Mouse (Mus musculus) left cerebral cortex, postnatal 10 days (tissue): ENCODE measurements around the gene Sfxn3. TPM values are rescaled to one million over a fixed set of nuclear protein-coding genes. Genes with fewer than 3 reads are reported as not detected.

Experiments used
- DNase-seq, 2 experiments: peaks; one replicate each; pipeline ENCODE4 v3.0.0; 2021 to 2022; ENCODE audit warnings: low spot score in 2 of 2, mixed read lengths in 1 of 2; ENCODE audit errors: extremely low spot score in 1 of 2
- intact Hi-C: fragments of 180-260 bp; cut with DNase I; formaldehyde crosslinking; loops from one replicate; pipeline ENCODE4 v1.15.1; 2025
- total RNA-seq, 2 experiments: library from RNA; stranded (reverse); gene quantifications; 2 replicates each; pipeline ENCODE4 v1.2.3; 2021

The Sfxn3 gene
- total RNA-seq, 2 experiments from 2014 or later: 116 to 122 TPM

GRCm38 (mm10) chr19:45016341-45017215, 30.7 kb upstream of the Sfxn3 start:
- intact Hi-C loops: loop anchor here (2.0 kb wide), 1 partner anchor 14 kb away; no protein-coding TSS in a partner anchor
- DNase-seq: peak; percentile 62 to 92

GRCm38 (mm10) chr19:45017216-45017771, 30.0 kb upstream of the Sfxn3 start:
- intact Hi-C loops: loop anchor here (2.0 kb wide), 1 partner anchor 14 kb away; no protein-coding TSS in a partner anchor
- DNase-seq: peak; percentile 72 to 92

GRCm38 (mm10) chr19:45017909-45018308, 29.4 kb upstream of the Sfxn3 start:
- DNase-seq: peak; percentile 75 to 94
- intact Hi-C loops: loop anchor here (2.0 kb wide), 1 partner anchor 13 kb away; no protein-coding TSS in a partner anchor

GRCm38 (mm10) chr19:45018351-45018831, 28.9 kb upstream of the Sfxn3 start:
- DNase-seq: peak in 1 of 2 experiments; percentile 55
- intact Hi-C loops: no loop called here

GRCm38 (mm10) chr19:45020348-45020747, 27.0 kb upstream of the Sfxn3 start:
- DNase-seq: no peak
- intact Hi-C loops: no loop called here

- intact Hi-C loops: no loop called here
- DNase-seq: no peak
These were observed 25.9 kb upstream of the Sfxn3 start for GRCm38 (mm10) chr19:45021362-45021761.

GRCm38 (mm10) chr19:45023993-45024392, 23.3 kb upstream of the Sfxn3 start:
- no peak for DNase-seq
- intact Hi-C loops: no loop called here

GRCm38 (mm10) chr19:45024775-45025174, 22.5 kb upstream of the Sfxn3 start:
- DNase-seq: no peak

GRCm38 (mm10) chr19:45025937-45026568, 21.2 kb upstream of the Sfxn3 start:
- intact Hi-C loops: no loop called here
- no peak for DNase-seq

More at GRCm38 (mm10) chr19:45024775-45025174, 22.5 kb upstream of the Sfxn3 start:
- intact Hi-C loops: no loop called here

GRCm38 (mm10) chr19:45026958-45027670, 20.2 kb upstream of the Sfxn3 start:
- intact Hi-C loops: no loop called here
- no peak for DNase-seq

- intact Hi-C loops: no loop called here
- DNase-seq: no peak
These were observed 19.5 kb upstream of the Sfxn3 start for GRCm38 (mm10) chr19:45027848-45028247.

- intact Hi-C loops: no loop called here
These were observed 18.6 kb upstream of the Sfxn3 start for GRCm38 (mm10) chr19:45028746-45029145.

GRCm38 (mm10) chr19:45029571-45029970, 17.7 kb upstream of the Sfxn3 start:
- intact Hi-C loops: no loop called here
- DNase-seq: no peak

More at GRCm38 (mm10) chr19:45028746-45029145, 18.6 kb upstream of the Sfxn3 start:
- no peak for DNase-seq

GRCm38 (mm10) chr19:45030111-45030510, 17.2 kb upstream of the Sfxn3 start:
- DNase-seq: peak in 1 of 2 experiments; percentile 81
- intact Hi-C loops: loop anchor here (2.0 to 5.0 kb wide), 2 partner anchors 13 to 38 kb away; no protein-coding TSS in a partner anchor

GRCm38 (mm10) chr19:45030746-45031693, 16.3 kb upstream of the Sfxn3 start:
- intact Hi-C loops: loop anchor here (2.0 to 5.0 kb wide), 2 partner anchors 14 to 39 kb away; no protein-coding TSS in a partner anchor
- peak; percentile 71 to 85 for DNase-seq

GRCm38 (mm10) chr19:45031780-45032179, 15.5 kb upstream of the Sfxn3 start:
- peak in 1 of 2 experiments; percentile 84 for DNase-seq
- intact Hi-C loops: loop anchor here (2.0 to 5.0 kb wide), 2 partner anchors 15 to 39 kb away; no protein-coding TSS in a partner anchor
